Comparison of ENCODE assay signal across 8 mouse cellular contexts in the genomic region with DNA sequence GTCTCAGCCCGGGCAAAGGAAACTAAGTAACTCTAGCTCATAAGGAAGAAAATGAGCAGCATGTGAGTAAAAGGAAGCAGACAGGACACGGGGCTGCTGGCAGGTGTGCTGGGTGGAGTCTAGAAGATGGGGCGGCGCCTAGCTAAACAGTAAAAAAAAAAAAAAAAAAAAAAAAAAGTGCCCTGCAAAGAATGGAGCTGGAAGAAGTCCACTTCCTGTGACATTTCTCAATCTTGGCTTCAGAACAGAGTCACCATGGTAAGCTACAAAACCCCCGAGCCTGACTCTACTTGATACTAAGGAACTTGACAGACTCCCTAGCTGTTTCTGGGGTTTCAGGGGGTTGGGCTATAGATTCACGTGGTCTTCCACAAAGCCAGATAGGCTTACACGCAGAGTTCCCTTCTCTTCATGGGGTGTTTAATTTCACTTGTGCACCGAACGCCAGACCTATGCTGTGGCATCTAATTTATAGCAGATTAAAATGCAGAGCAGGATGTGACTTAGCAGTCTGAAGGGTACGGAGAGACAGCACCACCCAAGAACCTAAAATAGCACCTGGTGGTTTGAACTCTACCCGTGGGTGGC.
DNase-seq lines count a peak whose midpoint lies in the region; ATAC-seq and TF ChIP-seq lines count a peak whose summit lies in the region.

No protein-coding gene starts in this region.

- peak overlapping the region; percentile 66 for H3K4me2 ChIP-seq in intestine, postnatal 0 days (replicated peaks; ENCODE audit: low read depth)
- H3K4me2 ChIP-seq in forebrain, embryonic 14.5 days (ENCODE audit: low read length): no peak overlapping the region

- DNase-seq in layer of hippocampus, adult 9-11 months: peak; percentile 63
- DNase-seq in layer of hippocampus, adult 9-10 months (ENCODE audit: low spot score): no peak
- DNase-seq in c-Kit-positive CD71-positive TER-119-negative erythroid progenitor cells, embryonic 14.5 days (ENCODE audit: low read depth): peak; percentile 25
- DNase-seq in lung, adult 18-20 months: peak; percentile 53 to 68
- DNase-seq in thymus, adult 18-20 months: peak; percentile 28 to 62
- no peak for DNase-seq in forebrain, embryonic 14.5 days (ENCODE audit: low spot score)
- DNase-seq in gastrocnemius, adult 8-10 months (ENCODE audit: low spot score in 2 of 2): no peak

- peak overlapping the region; percentile 86 for H3K27ac ChIP-seq in intestine, postnatal 0 days (ENCODE audit: low read depth, low read length)
- H3K27ac ChIP-seq in forebrain, embryonic 14.5 days (ENCODE audit: low read depth, low read length): no peak overlapping the region

- H3K4me1 ChIP-seq in intestine, postnatal 0 days (replicated peaks; ENCODE audit: control insufficient read depth, insufficient read depth, low read length): peaks cover 3% of the 10 kb centered on the region; the same call in 1 of the 2 replicates
- H3K4me1 ChIP-seq in forebrain, embryonic 14.5 days (ENCODE audit: control insufficient read depth, insufficient read depth, low read length): no peaks in the 10 kb centered on the region

- H3K27me3 ChIP-seq in intestine, postnatal 0 days (replicated peaks; ENCODE audit: control insufficient read depth, insufficient read depth, low read length): no peaks in the 10 kb centered on the region
- H3K27me3 ChIP-seq in forebrain, embryonic 14.5 days (replicated peaks; ENCODE audit: control insufficient read depth, insufficient read depth, low read length): no peaks in the 10 kb centered on the region

- ATAC-seq in intestine, postnatal 0 days: peak; percentile 80
- ATAC-seq in forebrain, embryonic 14.5 days: no peak

- WGBS in intestine, postnatal 0 days: 11% methylated on average over 11 of the region's 11 CpGs
- 46% methylated on average over 11 of the region's 11 CpGs for WGBS in forebrain, embryonic 14.5 days

- TF ChIP-seq CTCF in intestine, postnatal 0 days (IDR thresholded peaks at IDR 0.05; ENCODE audit: low read depth): no peak

- no peaks in the 10 kb centered on the region for H3K36me3 ChIP-seq in intestine, postnatal 0 days (ENCODE audit: control insufficient read depth, insufficient read depth)
- H3K36me3 ChIP-seq in forebrain, embryonic 14.5 days (ENCODE audit: control insufficient read depth, insufficient read depth, low read length): no peaks in the 10 kb centered on the region

- H3K4me3 ChIP-seq in intestine, postnatal 0 days (ENCODE audit: low read depth, low read length): peak overlapping the region; percentile 33
- H3K4me3 ChIP-seq in forebrain, embryonic 14.5 days (ENCODE audit: low read depth, low read length): no peak overlapping the region

- no peaks in the 10 kb centered on the region for H3K9me3 ChIP-seq in intestine, postnatal 0 days (ENCODE audit: control insufficient read depth)
- H3K9me3 ChIP-seq in forebrain, embryonic 14.5 days (replicated peaks; ENCODE audit: control insufficient read depth, low read length): no peaks in the 10 kb centered on the region

- peak overlapping the region; percentile 53 for H3K9ac ChIP-seq in intestine, postnatal 0 days (ENCODE audit: low read depth, low read length)
- H3K9ac ChIP-seq in forebrain, embryonic 14.5 days (ENCODE audit: low read length): no peak overlapping the region

Comparison
In these comparisons a context has a peak if more than half of its experiments do, and no peak if none do; other contexts are left out.
1. DNase-seq: peak in layer of hippocampus, adult 9-11 months (single experiment), c-Kit-positive CD71-positive TER-119-negative erythroid progenitor cells, embryonic 14.5 days (single experiment), lung, adult 18-20 months (2 of 2) and thymus, adult 18-20 months (2 of 2); none in layer of hippocampus, adult 9-10 months (single experiment), forebrain, embryonic 14.5 days (single experiment) and gastrocnemius, adult 8-10 months (0 of 2).